Mouse (Mus musculus) liver, postnatal 0 days (tissue): Measurements from ENCODE around the gene Grk6. TPM values are rescaled to one million over a fixed set of nuclear protein-coding genes. Genes with fewer than 3 reads are reported as not detected.
A peak's percentile ranks its signal among the peaks of the same experiment; 100 is the strongest.

Experiments used
- ATAC-seq: fragments of 200-750 bp; cut with Nextera tagmentation; 2 replicates; pipeline ENCODE4 v1.8.0; 2017; ENCODE audit warnings: mild to moderate bottlenecking, moderate library complexity
- DNase-seq: peaks from one replicate; pipeline ENCODE4 v3.0.0-alpha.2; 2016
- H3K27ac ChIP-seq: fragments of 300-500 bp; sonication (generic); 2 replicates; pipeline ENCODE4 v1.5.1; 2014; ENCODE audit warnings: antibody characterized with exemption, moderate library complexity, mild to moderate bottlenecking, low read depth
- H3K27me3 ChIP-seq: fragments of 300-500 bp; sonication (generic); 2 replicates; pipeline ENCODE4 v1.6.1; 2014; ENCODE audit warnings: low read length, control low read depth, mixed read lengths; ENCODE audit not compliant: insufficient read depth
- H3K36me3 ChIP-seq: fragments of 300-500 bp; sonication (generic); replicated peaks from 2 replicates; pipeline ENCODE4 v1.6.1; 2014; ENCODE audit warnings: mild to moderate bottlenecking, control low read depth, low read length, moderate library complexity, mixed read lengths; ENCODE audit not compliant: insufficient read depth
- H3K4me1 ChIP-seq: fragments of 300-500 bp; sonication (generic); 2 replicates; pipeline ENCODE4 v1.6.1; 2014; ENCODE audit warnings: antibody characterized with exemption, mild to moderate bottlenecking, control low read depth; ENCODE audit not compliant: insufficient read depth
- H3K4me2 ChIP-seq: fragments of 300-500 bp; sonication (generic); 2 replicates; pipeline ENCODE4 v1.6.1; 2014; ENCODE audit warnings: low read depth, mild to moderate bottlenecking, low read length, moderate library complexity, mixed read lengths
- H3K4me3 ChIP-seq: fragments of 300-500 bp; sonication (generic); 2 replicates; pipeline ENCODE4 v1.5.1; 2014; ENCODE audit warnings: low read depth, low read length
- H3K9ac ChIP-seq: fragments of 300-500 bp; sonication (generic); replicated peaks from 2 replicates; pipeline ENCODE4 v1.6.1; 2014; ENCODE audit warnings: mild to moderate bottlenecking, moderate library complexity
- H3K9me3 ChIP-seq: fragments of 300-500 bp; sonication (generic); 2 replicates; pipeline ENCODE4 v1.6.1; 2016; ENCODE audit warnings: mild to moderate bottlenecking, control low read depth, low read length, mixed read lengths
- CTCF ChIP-seq: sonication (generic); IDR thresholded peaks from 2 replicates; pipeline ENCODE4 v1.5.1; 2016; ENCODE audit warnings: antibody characterized with exemption, low read depth
- EP300 ChIP-seq: IDR thresholded peaks from 2 replicates; pipeline ENCODE4 v1.6.1; 2016; ENCODE audit warnings: antibody characterized with exemption, low read depth, mild to moderate bottlenecking
- whole genome bisulfite sequencing: fragments of 180-500 bp; shearing (Covaris S2); extraction: QIAGEN DNeasy Blood & Tissue Kit; methylation state at CpG from one replicate; pipeline ENCODE4 v1.1.7; 2014; ENCODE audit not compliant: insufficient replicate concordance; 5-methylcytosine and 5-hydroxymethylcytosine counted together
- polyA plus RNA-seq: library from polyadenylated mRNA; unstranded; fragments of >200 nt; fragmentation: Nextera tagmentation; extraction: Ambion mirVana; gene quantifications from 2 replicates; pipeline ENCODE4 v1.2.1, GENCODE M21; 2015

Gene Grk6
- polyA plus RNA-seq: 15.9 and 16.7 TPM in 2 replicates

GRCm38 (mm10) chr13:55444937-55445315 is at the start of gene Grk6:
TSS of gene Grk6 (plus strand) at chr13:55445072.
- TF ChIP-seq CTCF (no peak), EP300 (peak; percentile 64; the same call in 1 of the 2 replicates)
- H3K27me3 ChIP-seq: no peaks in the 10 kb centered on the region
- peak within 1 kb of the TSS; percentile 82 for H3K9ac ChIP-seq
- peak within 1 kb of the TSS; percentile 65 for H3K4me3 ChIP-seq
- WGBS: under 1% methylated on average over 35 of the region's 35 CpGs
- peaks cover 44% of the 10 kb centered on the region for H3K4me1 ChIP-seq
- peak within 1 kb of the TSS; percentile 91 for H3K27ac ChIP-seq
- peak; percentile 99 for DNase-seq
- no peaks in the 10 kb centered on the region; the same call in 1 of the 2 replicates for H3K36me3 ChIP-seq
- no peaks in the 10 kb centered on the region for H3K9me3 ChIP-seq
- peak within 1 kb of the TSS; percentile 79 for H3K4me2 ChIP-seq
- peak; percentile 94 for ATAC-seq

DNA sequence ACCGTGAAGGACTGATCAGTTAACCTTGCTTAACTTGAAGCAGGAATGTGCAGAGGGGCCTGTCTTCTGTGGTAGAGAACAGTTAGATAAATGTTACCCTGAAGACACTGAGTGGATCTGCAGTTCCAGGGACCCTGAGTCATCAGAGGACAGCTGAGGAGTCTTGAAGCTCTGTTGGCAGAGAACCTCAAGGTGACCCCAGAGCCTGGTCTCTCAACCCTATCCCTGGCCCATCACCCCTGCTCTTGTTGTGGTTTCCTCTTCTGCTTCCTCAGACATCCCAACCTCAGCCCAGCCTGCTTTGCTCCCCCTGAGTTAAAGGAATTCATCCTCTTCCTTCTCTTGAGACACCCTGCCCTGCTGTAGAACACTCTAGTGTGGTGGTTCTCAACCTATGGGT is 46.8 kb upstream of the Grk6 start, which contains the start of gene Slc34a1:
Slc34a1 (plus strand) TSS at position 100 of the 400 bp plus-strand sequence.
- no peak within 1 kb of the TSS for H3K27ac ChIP-seq
- no peak within 1 kb of the TSS for H3K9ac ChIP-seq
- peaks cover 4% of the 10 kb centered on the region; the same call in 1 of the 2 replicates for H3K27me3 ChIP-seq
- no peak for ATAC-seq
- WGBS: 60% methylated on average over 1 of the region's 1 CpGs
- H3K4me3 ChIP-seq: no peak within 1 kb of the TSS
- no peak within 1 kb of the TSS for H3K4me2 ChIP-seq
- H3K36me3 ChIP-seq: no peaks in the 10 kb centered on the region
- no peaks in the 10 kb centered on the region for H3K9me3 ChIP-seq
- DNase-seq: no peak
- TF ChIP-seq CTCF (no peak), EP300 (no peak)
- H3K4me1 ChIP-seq: no peaks in the 10 kb centered on the region

- H3K9me3 ChIP-seq: no peaks in the 10 kb centered on the region
- H3K27ac ChIP-seq: no peak overlapping the region
- no peak for DNase-seq
- no peak for ATAC-seq
- H3K9ac ChIP-seq: no peak overlapping the region
- no peak for TF ChIP-seq CTCF
- TF ChIP-seq EP300: no peak
- WGBS: 40% methylated on average over 5 of the region's 5 CpGs
- no peak overlapping the region for H3K4me3 ChIP-seq
- no peak overlapping the region for H3K4me2 ChIP-seq
- H3K4me1 ChIP-seq: no peaks in the 10 kb centered on the region; the same call in 1 of the 2 replicates
- H3K27me3 ChIP-seq: peaks cover 7% of the 10 kb centered on the region; the same call in 1 of the 2 replicates
- H3K36me3 ChIP-seq: no peaks in the 10 kb centered on the region
Observed at GRCm38 (mm10) chr13:55399300-55400038, 45.4 kb upstream of the Grk6 start.

DNA sequence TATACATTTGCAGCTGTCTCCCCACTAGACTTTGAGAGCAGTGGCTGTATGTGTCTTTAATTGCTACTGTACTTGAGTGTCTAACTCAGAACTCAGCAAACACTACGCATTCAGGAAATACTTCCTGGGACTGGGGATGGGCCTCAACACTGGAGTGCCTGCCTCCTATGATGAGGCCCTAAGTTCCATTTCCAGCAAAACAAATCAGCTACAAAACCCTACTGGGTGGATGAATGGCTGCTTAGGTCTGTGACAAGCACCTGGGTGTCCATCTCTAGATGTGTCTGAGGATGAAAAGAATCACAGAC is 44.9 kb upstream of the Grk6 start:
- no peak overlapping the region for H3K4me3 ChIP-seq
- H3K9ac ChIP-seq: no peak overlapping the region
- H3K27ac ChIP-seq: no peak overlapping the region
- H3K9me3 ChIP-seq: no peaks in the 10 kb centered on the region
- 61% methylated on average over 1 of the region's 1 CpGs for WGBS
- H3K4me2 ChIP-seq: no peak overlapping the region
- ATAC-seq: no peak
- peaks cover 2% of the 10 kb centered on the region; the same call in 1 of the 2 replicates for H3K4me1 ChIP-seq
- peaks cover 7% of the 10 kb centered on the region; the same call in 1 of the 2 replicates for H3K27me3 ChIP-seq
- TF ChIP-seq EP300: no peak
- TF ChIP-seq CTCF: no peak
- DNase-seq: no peak
- no peaks in the 10 kb centered on the region for H3K36me3 ChIP-seq

- Histone ChIP-seq H3K9ac (no peak overlapping the region), H3K9me3 (no peaks in the 10 kb centered on the region), H3K4me3 (no peak overlapping the region), H3K36me3 (no peaks in the 10 kb centered on the region), H3K4me1 (peaks cover 2% of the 10 kb centered on the region; the same call in 1 of the 2 replicates), H3K4me2 (no peak overlapping the region), H3K27me3 (peaks cover 16% of the 10 kb centered on the region), H3K27ac (no peak overlapping the region)
- 72% methylated on average over 7 of the region's 7 CpGs for WGBS
- no peak for TF ChIP-seq CTCF
- TF ChIP-seq EP300: no peak
- ATAC-seq (no peak), DNase-seq (no peak)
Observed at GRCm38 (mm10) chr13:55403266-55403665, 41.6 kb upstream of the Grk6 start.

GRCm38 (mm10) chr13:55403935-55404852 is 40.7 kb upstream of the Grk6 start:
- H3K9ac ChIP-seq: no peak overlapping the region
- H3K27ac ChIP-seq: no peak overlapping the region; the same call in 1 of the 2 replicates
- H3K27me3 ChIP-seq: peaks cover 22% of the 10 kb centered on the region
- H3K4me3 ChIP-seq: no peak overlapping the region
- H3K9me3 ChIP-seq: no peaks in the 10 kb centered on the region
- H3K4me2 ChIP-seq: no peak overlapping the region
- DNase-seq: no peak
- peaks cover 2% of the 10 kb centered on the region; the same call in 1 of the 2 replicates for H3K4me1 ChIP-seq
- TF ChIP-seq CTCF: no peak
- no peak for TF ChIP-seq EP300
- H3K36me3 ChIP-seq: no peaks in the 10 kb centered on the region
- no peak for ATAC-seq
- 54% methylated on average over 15 of the region's 15 CpGs for WGBS
